13 mouse cellular contexts compared by ENCODE assay signal in genomic region chr13:53262509-53263250, GRCm38 (mm10). TPM values are rescaled to one million over a fixed set of nuclear protein-coding genes. Genes with fewer than 3 reads are reported as not detected.
DNase-seq lines count a peak whose midpoint lies in the region; ATAC-seq and TF ChIP-seq lines count a peak whose summit lies in the region.
"Had no signal": no experiment of that assay in that cellular context is flagged by ENCODE, and none has a peak within 500 bp of the region (broad histone marks: within the 10 kb centered on the region; RNA-seq: fewer than 3 reads in every experiment).

No protein-coding gene starts in this region.

- ATAC-seq in kidney, embryonic 15.5 days (replicated peaks; ENCODE audit: low FRiP score) = no peak; the same call in 1 of the 2 replicates
- peak; percentile 63 for ATAC-seq in intestine, embryonic 15.5 days
- ATAC-seq in liver, postnatal 0 days = no peak
- ATAC-seq: liver, embryonic 12.5 days had no signal

- peaks cover 84% of the 10 kb centered on the region for H3K4me1 ChIP-seq in kidney, embryonic 15.5 days
- peaks cover 65% of the 10 kb centered on the region for H3K4me1 ChIP-seq in intestine, embryonic 15.5 days (replicated peaks)
- H3K4me1 ChIP-seq in small intestine, adult 2 months (ENCODE audit: control insufficient read depth, insufficient read depth, insufficient read length, low read length) = peaks cover 2% of the 10 kb centered on the region; the same call in 1 of the 2 replicates
- H3K4me1 ChIP-seq in liver, postnatal 0 days (ENCODE audit: insufficient read depth) = no peaks in the 10 kb centered on the region
- H3K4me1 ChIP-seq: liver, embryonic 12.5 days had no signal

- H3K4me2 ChIP-seq in kidney, embryonic 15.5 days = no peak overlapping the region
- peak overlapping the region; percentile 23; the same call in 1 of the 2 replicates for H3K4me2 ChIP-seq in intestine, embryonic 15.5 days (replicated peaks)
- no peak overlapping the region for H3K4me2 ChIP-seq in liver, postnatal 0 days (ENCODE audit: low read depth, low read length)
- H3K4me2 ChIP-seq: liver, embryonic 12.5 days had no signal

- TF ChIP-seq CTCF in small intestine, adult 2 months (IDR thresholded peaks at IDR 0.05; ENCODE audit: extremely low read depth, insufficient read length, insufficient replicate concordance, low read depth, low read length) = no peak
- TF ChIP-seq CTCF in liver, postnatal 0 days (IDR thresholded peaks at IDR 0.05; ENCODE audit: low read depth) = no peak

- H3K36me3 ChIP-seq in kidney, embryonic 15.5 days = no peaks in the 10 kb centered on the region
- no peaks in the 10 kb centered on the region for H3K36me3 ChIP-seq in intestine, embryonic 15.5 days
- H3K36me3 ChIP-seq in small intestine, adult 2 months (ENCODE audit: control insufficient read depth, insufficient read depth, low read length) = no peaks in the 10 kb centered on the region
- no peaks in the 10 kb centered on the region for H3K36me3 ChIP-seq in liver, postnatal 0 days (replicated peaks; ENCODE audit: insufficient read depth, low read length)
- H3K36me3 ChIP-seq: liver, embryonic 12.5 days had no signal

- no peak overlapping the region for H3K4me3 ChIP-seq in kidney, embryonic 15.5 days (replicated peaks)
- H3K4me3 ChIP-seq in intestine, embryonic 15.5 days (replicated peaks) = no peak overlapping the region
- no peak overlapping the region for H3K4me3 ChIP-seq in small intestine, adult 2 months (ENCODE audit: low read depth, low read length)
- no peak overlapping the region for H3K4me3 ChIP-seq in liver, postnatal 0 days (ENCODE audit: low read depth, low read length)
- H3K4me3 ChIP-seq: erythroblast, embryonic 14.5 days; liver, embryonic 12.5 days had no signal

- H3K9ac ChIP-seq in kidney, embryonic 15.5 days = no peak overlapping the region
- H3K9ac ChIP-seq in intestine, embryonic 15.5 days = no peak overlapping the region
- no peak overlapping the region for H3K9ac ChIP-seq in liver, postnatal 0 days (replicated peaks)
- H3K9ac ChIP-seq: liver, embryonic 12.5 days had no signal

- no peak for DNase-seq in kidney, adult 18-20 months
- peak; percentile 56 for DNase-seq in heart, adult 8-10 months (ENCODE audit: low spot score)
- no peak for DNase-seq in liver, postnatal 0 days
- no peak for DNase-seq in frontal cortex, adult 2 months (ENCODE audit: extremely low spot score in 1 of 2, low spot score in 1 of 2)
- DNase-seq in spleen, postnatal 4 days (ENCODE audit: low spot score in 2 of 2) = no peak
- DNase-seq: cerebellum, adult 9-10 months; thymus, postnatal 25 days had no signal

- TF ChIP-seq EP300 in liver, postnatal 0 days (IDR thresholded peaks at IDR 0.05; ENCODE audit: low read depth) = no peak

- peak overlapping the region; percentile 77 for H3K27ac ChIP-seq in kidney, embryonic 15.5 days
- H3K27ac ChIP-seq in intestine, embryonic 15.5 days = peak overlapping the region; percentile 63
- peak overlapping the region; percentile 14; the same call in 1 of the 2 replicates for H3K27ac ChIP-seq in small intestine, adult 2 months (ENCODE audit: insufficient read depth, low read depth, low read length)
- no peak overlapping the region for H3K27ac ChIP-seq in liver, postnatal 0 days (ENCODE audit: low read depth)
- H3K27ac ChIP-seq: liver, embryonic 12.5 days had no signal

- no peaks in the 10 kb centered on the region for H3K9me3 ChIP-seq in kidney, embryonic 15.5 days (replicated peaks)
- H3K9me3 ChIP-seq in intestine, embryonic 15.5 days = no peaks in the 10 kb centered on the region
- H3K9me3 ChIP-seq in liver, postnatal 0 days (ENCODE audit: low read length) = no peaks in the 10 kb centered on the region; the same call in 1 of the 2 replicates
- H3K9me3 ChIP-seq: liver, embryonic 12.5 days had no signal

- WGBS in kidney, embryonic 15.5 days = 42% methylated on average over 16 of the region's 16 CpGs
- WGBS in intestine, embryonic 15.5 days = 43% methylated on average over 16 of the region's 16 CpGs
- WGBS in small intestine, adult 2 months = 80% methylated on average over 16 of the region's 16 CpGs
- 64% methylated on average over 16 of the region's 16 CpGs for WGBS in liver, postnatal 0 days (ENCODE audit: insufficient replicate concordance)

- no peaks in the 10 kb centered on the region for H3K27me3 ChIP-seq in kidney, embryonic 15.5 days
- no peaks in the 10 kb centered on the region for H3K27me3 ChIP-seq in intestine, embryonic 15.5 days (replicated peaks)
- no peaks in the 10 kb centered on the region for H3K27me3 ChIP-seq in small intestine, adult 2 months (ENCODE audit: control insufficient read depth, insufficient read depth, low read length)
- no peaks in the 10 kb centered on the region for H3K27me3 ChIP-seq in liver, postnatal 0 days (ENCODE audit: insufficient read depth, low read length)
- H3K27me3 ChIP-seq: liver, embryonic 12.5 days had no signal

- TF ChIP-seq POLR2A in small intestine, adult 2 months (IDR thresholded peaks at IDR 0.05; ENCODE audit: low read depth, low read length) = no peak

RNA-seq across cellular contexts. Expression of gene Ror2, which starts 23.2 kb away (rescaled TPM):
- polyA plus RNA-seq in kidney, embryonic 15.5 days (2015; fragmentation: Nextera tagmentation; extraction: Ambion mirVana) = 9.6 and 11.2 TPM in 2 replicates
- 1 to 10 TPM in 3 of 4 experiments, under 1 TPM in 1; 0.72 to 1.2 (median 1.0) TPM for total RNA-seq in heart, adult 8-10 months (2022)
- polyA plus RNA-seq in intestine, embryonic 15.5 days (2015; fragmentation: Nextera tagmentation; extraction: Ambion mirVana) = 18.8 and 19.3 TPM in 2 replicates
- 5.9 and 6.8 TPM in 2 replicates for polyA plus RNA-seq in small intestine, adult 2 months (2012; rRNA removed)
- 0.05 and 0.18 TPM in 2 replicates for polyA plus RNA-seq in liver, postnatal 0 days (2015; fragmentation: Nextera tagmentation; extraction: Ambion mirVana)
- polyA plus RNA-seq in frontal cortex, adult 2 months (2012; rRNA removed) = 1.2 and 1.4 TPM in 2 replicates
- total RNA-seq: monocyte, adult 5-6 weeks had no signal
- polyA plus RNA-seq: erythroblast, embryonic 14.5 days had no signal
